Mouse (Mus musculus) bone marrow macrophage, adult 2 months (primary cell): ENCODE measurements around the gene 2810004N23Rik.

Experiments used
- CTCF ChIP-seq: IDR thresholded peaks from 2 replicates; pipeline ENCODE4 v1.5.1; 2012; ENCODE audit warnings: low read depth, mild to moderate bottlenecking, low read length, moderate library complexity
- POLR2A ChIP-seq: IDR thresholded peaks from 2 replicates; pipeline ENCODE4 v1.6.1; 2012; ENCODE audit warnings: mild to moderate bottlenecking, low read depth, low read length, borderline replicate concordance

GRCm38 (mm10) chr8:124810056-124810610 is 52.8 kb downstream of the 2810004N23Rik start:
- no peak for TF ChIP-seq POLR2A
- peak; percentile 40; the same call in 1 of the 2 replicates for TF ChIP-seq CTCF
